Mouse (Mus musculus) spleen, adult 2 months (tissue): ENCODE results near the gene Gpr107.

Experiments used
- CTCF ChIP-seq: fragments of 200-500 bp; IDR thresholded peaks from 2 replicates; pipeline ENCODE4 v1.5.1; 2011; ENCODE audit warnings: mild to moderate bottlenecking, inconsistent platforms; ENCODE audit not compliant: insufficient read depth, insufficient read length, insufficient replicate concordance; ENCODE audit errors: extremely low read depth
- POLR2A ChIP-seq: fragments of 200-500 bp; IDR thresholded peaks from 2 replicates; pipeline ENCODE4 v1.6.1; 2011; ENCODE audit warnings: low read depth, low read length, inconsistent platforms

DNA sequence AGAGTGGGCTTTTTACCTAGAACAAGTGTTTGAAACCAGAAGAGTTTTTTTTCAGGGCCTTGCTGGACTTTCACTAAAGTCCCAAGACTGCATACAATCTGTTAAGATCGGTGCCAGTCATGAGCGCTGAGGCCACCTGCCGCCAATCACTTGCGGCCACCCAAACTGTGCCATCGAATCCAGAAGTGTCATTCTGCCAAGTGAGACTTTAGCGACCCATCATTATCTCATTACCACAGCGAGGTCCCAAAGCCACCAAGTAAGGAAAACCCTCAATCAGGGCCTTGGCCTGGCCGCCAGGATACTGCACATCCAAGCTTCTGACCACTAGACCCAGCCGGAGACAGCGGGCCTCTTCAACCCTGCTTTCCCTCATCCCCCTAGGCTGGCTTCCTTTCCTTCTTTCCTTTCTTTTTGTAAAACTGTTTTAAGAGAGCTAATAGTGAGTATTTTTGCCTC is 12.9 kb upstream of the Gpr107 start:
- TF ChIP-seq POLR2A: no peak
- no peak for TF ChIP-seq CTCF
